Mouse (Mus musculus) embryonic facial prominence, embryonic 14.5 days (tissue): ENCODE measurements around the gene Krt8. TPM values are rescaled to one million over a fixed set of nuclear protein-coding genes. Genes with fewer than 3 reads are reported as not detected.
A peak's percentile ranks its signal among the peaks of the same experiment; 100 is the strongest.

ENCODE experiments used
- ATAC-seq: fragments of 200-750 bp; cut with Nextera tagmentation; 2 replicates; pipeline ENCODE4 v1.8.0; 2017; ENCODE audit warnings: low read depth, moderate number of reproducible peaks, moderate TSS enrichment
- DNase-seq: peaks from one replicate; pipeline ENCODE4 v3.0.0-alpha.2; 2015; ENCODE audit warnings: low spot score
- H3K27ac ChIP-seq: fragments of 300-500 bp; sonication (generic); replicated peaks from 2 replicates; pipeline ENCODE4 v1.5.1; 2014; ENCODE audit warnings: low read depth, mild to moderate bottlenecking, low read length, moderate library complexity
- H3K27me3 ChIP-seq: fragments of 300-500 bp; sonication (generic); replicated peaks from 2 replicates; pipeline ENCODE4 v1.6.1; 2014; ENCODE audit warnings: low read length; ENCODE audit not compliant: control insufficient read depth, insufficient read depth
- H3K36me3 ChIP-seq: fragments of 300-500 bp; sonication (generic); 2 replicates; pipeline ENCODE4 v1.6.1; 2014; ENCODE audit warnings: low read length, mixed read lengths; ENCODE audit not compliant: control insufficient read depth, insufficient read depth
- H3K4me1 ChIP-seq: fragments of 300-500 bp; sonication (generic); 2 replicates; pipeline ENCODE4 v1.6.1; 2014; ENCODE audit warnings: antibody characterized with exemption, low read length; ENCODE audit not compliant: control insufficient read depth, insufficient read depth
- H3K4me2 ChIP-seq: fragments of 300-500 bp; sonication (generic); 2 replicates; pipeline ENCODE4 v1.6.1; 2014; ENCODE audit warnings: low read depth, mild to moderate bottlenecking, low read length, moderate library complexity, mixed read lengths
- H3K4me3 ChIP-seq: fragments of 300-500 bp; sonication (generic); 2 replicates; pipeline ENCODE4 v1.5.1; 2014; ENCODE audit warnings: low read depth, mild to moderate bottlenecking, low read length
- H3K9ac ChIP-seq: fragments of 300-500 bp; sonication (generic); 2 replicates; pipeline ENCODE4 v1.6.1; 2014; ENCODE audit warnings: low read depth, mild to moderate bottlenecking, low read length, moderate library complexity, mixed read lengths
- H3K9me3 ChIP-seq: fragments of 300-500 bp; sonication (generic); 2 replicates; pipeline ENCODE4 v1.6.1; 2016; ENCODE audit warnings: low read length; ENCODE audit not compliant: control insufficient read depth
- WGBS: fragments of 180-500 bp; shearing (Covaris S2); extraction: QIAGEN DNeasy Blood & Tissue Kit; methylation state at CpG from one replicate; pipeline ENCODE4 v1.1.7; 2014; 5-methylcytosine and 5-hydroxymethylcytosine counted together
- polyA plus RNA-seq: library from polyadenylated mRNA; unstranded; fragments of >200 nt; fragmentation: Nextera tagmentation; extraction: Ambion mirVana; gene quantifications from 2 replicates; pipeline ENCODE4 v1.2.1, GENCODE M21; 2014

Gene Krt8
- 69.1 and 105 TPM in 2 replicates for polyA plus RNA-seq

DNA sequence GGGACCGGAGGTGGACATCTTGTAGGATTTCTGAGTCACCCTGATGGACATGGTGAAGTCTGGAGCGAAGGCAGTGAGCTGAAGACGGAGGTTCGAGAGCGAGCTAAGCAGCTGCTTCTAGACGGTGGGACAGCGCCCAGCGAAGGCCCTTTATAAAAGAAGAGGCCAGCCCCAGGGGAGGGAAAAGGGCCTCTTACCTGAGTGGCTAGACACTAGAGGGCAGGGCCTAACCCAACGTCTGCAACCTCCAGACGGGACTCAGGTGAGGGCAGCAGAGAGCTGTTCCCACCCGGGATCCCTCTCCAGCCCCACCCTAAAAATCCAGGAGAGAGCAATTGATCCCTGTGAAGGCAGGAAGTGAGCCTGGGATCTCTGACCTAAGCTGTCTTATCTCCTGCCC, at the start of gene Krt8:
Gene Krt8, minus strand, starts transcription at position 294 of the 400 bp plus-strand sequence.
- H3K9me3 ChIP-seq: no peaks in the 10 kb centered on the region
- DNase-seq (peak; percentile 77), ATAC-seq (peak; percentile 42; the same call in 1 of the 2 replicates)
- no peaks in the 10 kb centered on the region for H3K36me3 ChIP-seq
- 28% methylated on average over 10 of the region's 11 CpGs for WGBS
- no peak within 1 kb of the TSS; the same call in 1 of the 2 replicates for H3K27ac ChIP-seq
- H3K9ac ChIP-seq: peak within 1 kb of the TSS; percentile 58
- peaks cover 52% of the 10 kb centered on the region for H3K27me3 ChIP-seq
- H3K4me2 ChIP-seq: peak within 1 kb of the TSS; percentile 55
- peak within 1 kb of the TSS; percentile 39 for H3K4me3 ChIP-seq
- peaks cover 30% of the 10 kb centered on the region for H3K4me1 ChIP-seq

DNA sequence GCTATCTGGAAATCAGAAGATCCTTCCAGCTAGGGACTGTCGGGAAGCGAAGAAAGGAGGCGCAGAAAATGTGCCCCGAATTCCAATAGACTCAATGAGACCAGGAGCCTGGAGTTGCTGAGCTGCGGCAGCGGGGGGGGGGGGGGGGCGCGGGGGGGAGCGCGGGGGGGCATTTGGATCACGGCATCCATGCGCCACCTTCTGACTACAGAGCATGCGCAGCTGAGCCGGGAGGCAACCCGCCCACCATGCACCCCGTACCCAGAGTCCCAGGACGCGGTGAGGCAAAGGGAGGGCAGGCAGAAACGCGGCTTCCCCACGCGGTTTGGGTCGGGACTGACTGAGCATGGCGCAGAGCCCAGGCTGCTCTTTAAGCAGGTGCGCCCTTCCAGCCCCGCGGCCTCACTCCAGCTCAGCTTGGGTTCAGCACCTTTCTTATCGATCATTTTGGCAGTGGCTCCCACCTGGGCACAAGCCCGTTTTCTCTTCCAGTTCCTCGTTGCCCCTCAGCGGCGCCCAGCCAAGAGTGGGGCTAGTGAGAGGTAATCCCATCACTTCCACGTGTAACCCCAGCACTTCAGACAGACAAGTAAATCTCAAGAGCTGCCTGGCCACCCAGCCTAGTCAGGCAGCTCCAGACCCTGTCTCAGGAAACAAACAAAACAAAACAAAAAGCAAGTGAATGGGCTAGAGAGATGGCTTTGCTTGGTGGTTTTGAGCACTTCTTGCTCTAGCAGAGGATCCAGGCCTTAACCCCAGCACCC, 47.8 kb upstream of the Krt8 start:
- Histone ChIP-seq H3K27me3 (no peaks in the 10 kb centered on the region), H3K4me2 (peak overlapping the region; percentile 62), H3K36me3 (no peaks in the 10 kb centered on the region), H3K4me3 (peak overlapping the region; percentile 41), H3K27ac (peak overlapping the region; percentile 54), H3K9me3 (no peaks in the 10 kb centered on the region), H3K4me1 (no peaks in the 10 kb centered on the region), H3K9ac (peak overlapping the region; percentile 60)
- 1% methylated on average over 24 of the region's 33 CpGs for WGBS
- ATAC-seq (peak; percentile 91), DNase-seq (peak; percentile 84)

DNA sequence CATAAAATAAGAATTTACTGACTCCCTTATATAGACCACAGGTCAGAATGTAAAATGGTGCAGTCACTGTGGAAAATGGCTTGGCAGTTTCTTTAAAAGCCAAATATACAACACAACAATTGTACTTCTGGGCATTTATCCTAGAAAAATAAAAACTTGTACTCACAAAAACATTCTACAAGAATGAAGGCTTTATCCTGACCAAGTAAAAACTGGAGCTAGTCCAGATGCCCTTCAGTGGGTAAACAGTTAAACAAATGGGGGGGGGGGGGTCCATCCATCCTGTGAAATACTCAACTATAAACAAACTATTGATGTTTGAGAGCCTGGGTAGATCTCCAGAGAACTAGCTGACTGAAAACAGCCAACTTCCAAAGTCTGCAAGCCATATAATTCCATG, 45.6 kb upstream of the Krt8 start:
- no peaks in the 10 kb centered on the region for H3K36me3 ChIP-seq
- no peak overlapping the region for H3K9ac ChIP-seq
- DNase-seq (peak; percentile 50), ATAC-seq (no peak)
- no peak overlapping the region for H3K4me3 ChIP-seq
- no peak overlapping the region for H3K4me2 ChIP-seq
- no peaks in the 10 kb centered on the region for H3K4me1 ChIP-seq
- H3K9me3 ChIP-seq: no peaks in the 10 kb centered on the region
- no peaks in the 10 kb centered on the region for H3K27me3 ChIP-seq
- H3K27ac ChIP-seq: no peak overlapping the region

DNA sequence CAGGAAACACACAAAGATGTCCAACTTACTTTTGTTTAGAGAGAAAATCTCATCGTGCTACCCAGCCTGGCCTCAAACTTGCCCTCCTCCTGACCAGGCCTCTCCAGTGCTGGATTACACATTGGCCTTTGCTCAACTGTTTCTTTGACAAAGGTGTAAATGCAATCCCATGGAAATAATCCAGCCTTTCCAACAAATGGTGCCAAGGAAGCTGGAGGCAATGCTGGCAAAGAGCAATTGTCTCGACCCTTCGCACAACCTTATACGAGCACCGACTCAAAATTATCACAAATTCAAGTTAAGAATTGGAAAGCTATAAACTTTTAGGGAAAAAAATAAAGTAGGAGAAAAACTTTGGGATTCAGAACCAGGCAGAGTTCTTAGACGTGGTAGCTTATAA, 43.7 kb upstream of the Krt8 start:
- Histone ChIP-seq H3K9ac (no peak overlapping the region), H3K4me3 (no peak overlapping the region), H3K27me3 (no peaks in the 10 kb centered on the region), H3K27ac (no peak overlapping the region), H3K36me3 (no peaks in the 10 kb centered on the region), H3K4me2 (no peak overlapping the region), H3K4me1 (no peaks in the 10 kb centered on the region), H3K9me3 (no peaks in the 10 kb centered on the region)
- DNase-seq (no peak), ATAC-seq (no peak)
- 84% methylated on average over 6 of the region's 6 CpGs for WGBS

DNA sequence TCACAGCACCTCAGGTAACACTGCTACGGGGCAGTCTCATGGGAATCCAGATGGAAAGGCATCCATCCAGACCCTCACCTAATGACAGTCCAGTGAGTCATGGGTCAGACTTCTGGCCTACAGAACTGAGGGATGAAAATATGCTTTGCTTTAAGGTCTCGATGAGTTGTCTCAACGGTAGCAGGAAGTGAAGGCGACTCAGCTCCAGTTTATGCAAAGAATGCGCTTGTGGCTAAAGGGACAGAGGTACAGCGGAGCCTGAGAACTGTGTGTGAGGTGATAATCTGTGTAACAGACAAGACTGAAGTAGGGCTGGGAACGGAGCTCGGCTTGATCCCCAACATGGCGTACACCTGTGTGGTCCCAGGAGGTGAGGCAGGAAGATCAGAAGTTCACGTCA, 41.4 kb upstream of the Krt8 start:
- H3K9ac ChIP-seq: no peak overlapping the region

DNA sequence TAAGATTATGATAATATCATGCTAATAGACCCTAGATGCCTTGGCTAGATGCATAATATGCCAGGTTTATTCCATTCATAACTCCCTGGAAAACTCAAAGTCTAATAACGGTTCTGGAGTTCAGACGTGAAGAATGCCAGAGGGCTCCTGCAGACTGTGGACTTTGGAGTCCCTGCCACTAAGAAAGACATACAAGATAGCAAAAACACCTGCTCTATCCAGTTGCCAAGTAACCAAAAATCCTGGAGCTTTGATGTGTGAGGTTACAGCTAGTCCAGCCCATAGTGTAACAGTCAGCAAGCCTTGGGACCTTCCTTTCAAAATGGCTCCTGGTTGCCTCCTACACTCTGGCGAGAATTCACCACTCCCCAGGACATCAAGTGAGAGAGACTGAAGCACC, 40.5 kb upstream of the Krt8 start:
- no peak overlapping the region for H3K4me3 ChIP-seq
- ATAC-seq (no peak), DNase-seq (no peak)
- H3K9me3 ChIP-seq: no peaks in the 10 kb centered on the region
- no peak overlapping the region for H3K9ac ChIP-seq
- no peak overlapping the region for H3K27ac ChIP-seq
- no peaks in the 10 kb centered on the region for H3K36me3 ChIP-seq
- 75% methylated on average over 3 of the region's 3 CpGs for WGBS
- no peaks in the 10 kb centered on the region for H3K27me3 ChIP-seq
- no peak overlapping the region for H3K4me2 ChIP-seq
- no peaks in the 10 kb centered on the region for H3K4me1 ChIP-seq

More for the DNA sequence above, 41.4 kb upstream of the Krt8 start:
- whole genome bisulfite sequencing: 81% methylated on average over 10 of the region's 10 CpGs
- Histone ChIP-seq H3K4me3 (no peak overlapping the region), H3K4me2 (no peak overlapping the region), H3K9me3 (no peaks in the 10 kb centered on the region), H3K27me3 (no peaks in the 10 kb centered on the region), H3K36me3 (no peaks in the 10 kb centered on the region), H3K27ac (no peak overlapping the region), H3K4me1 (no peaks in the 10 kb centered on the region)
- DNase-seq (no peak), ATAC-seq (no peak)

DNA sequence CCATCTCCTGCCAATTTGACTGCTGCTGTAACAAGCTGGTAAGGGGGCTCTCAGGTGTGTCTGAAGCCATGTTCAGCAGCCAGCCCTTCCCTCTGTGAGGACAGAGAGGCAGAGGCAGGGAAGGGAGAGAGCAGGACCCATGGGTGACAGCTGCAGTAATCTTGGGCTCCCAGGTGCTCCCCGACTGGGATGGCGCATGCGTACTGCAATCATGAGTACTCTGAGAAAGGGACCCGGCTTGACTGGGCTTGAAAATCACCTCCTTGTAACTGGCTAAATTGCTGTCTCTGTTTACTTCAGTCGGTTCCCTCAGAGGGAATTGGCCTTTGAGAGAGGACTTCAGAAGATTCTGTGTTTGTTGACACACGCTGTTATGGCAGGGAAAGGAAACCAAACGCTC, 37.7 kb upstream of the Krt8 start:
- no peaks in the 10 kb centered on the region for H3K36me3 ChIP-seq
- 56% methylated on average over 7 of the region's 7 CpGs for WGBS
- no peaks in the 10 kb centered on the region for H3K4me1 ChIP-seq
- no peaks in the 10 kb centered on the region for H3K27me3 ChIP-seq
- no peak for ATAC-seq
- no peak overlapping the region for H3K27ac ChIP-seq
- H3K4me3 ChIP-seq: no peak overlapping the region
- H3K4me2 ChIP-seq: no peak overlapping the region
- no peak for DNase-seq
- no peaks in the 10 kb centered on the region for H3K9me3 ChIP-seq
- H3K9ac ChIP-seq: no peak overlapping the region

DNA sequence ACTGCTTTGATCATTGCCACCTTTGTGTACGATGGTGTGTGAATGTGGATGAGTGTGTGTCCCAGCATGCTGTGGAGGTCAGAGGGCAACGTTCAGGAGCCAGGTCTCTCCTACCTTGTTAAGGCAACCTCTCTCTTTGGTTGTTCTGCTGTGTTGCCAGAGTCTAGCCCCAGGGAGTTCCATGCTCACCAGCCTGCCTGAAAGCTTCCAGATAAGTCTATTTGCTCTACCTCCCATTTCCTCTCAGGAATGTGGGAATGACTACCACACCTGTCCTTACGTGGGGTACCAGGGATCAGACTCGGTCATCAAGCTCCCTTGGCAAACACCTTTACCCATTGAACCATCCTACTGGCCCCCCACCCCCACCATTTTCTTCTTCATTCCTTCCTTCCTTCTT, 36.0 kb upstream of the Krt8 start:
- no peak for ATAC-seq
- Histone ChIP-seq H3K9ac (no peak overlapping the region), H3K27ac (no peak overlapping the region), H3K36me3 (no peaks in the 10 kb centered on the region), H3K4me1 (no peaks in the 10 kb centered on the region), H3K4me3 (no peak overlapping the region), H3K4me2 (no peak overlapping the region), H3K27me3 (no peaks in the 10 kb centered on the region), H3K9me3 (no peaks in the 10 kb centered on the region)
- no peak for DNase-seq
- WGBS: 82% methylated on average over 4 of the region's 4 CpGs
